13 mouse cellular contexts compared by ENCODE assay signal in the genomic region with DNA sequence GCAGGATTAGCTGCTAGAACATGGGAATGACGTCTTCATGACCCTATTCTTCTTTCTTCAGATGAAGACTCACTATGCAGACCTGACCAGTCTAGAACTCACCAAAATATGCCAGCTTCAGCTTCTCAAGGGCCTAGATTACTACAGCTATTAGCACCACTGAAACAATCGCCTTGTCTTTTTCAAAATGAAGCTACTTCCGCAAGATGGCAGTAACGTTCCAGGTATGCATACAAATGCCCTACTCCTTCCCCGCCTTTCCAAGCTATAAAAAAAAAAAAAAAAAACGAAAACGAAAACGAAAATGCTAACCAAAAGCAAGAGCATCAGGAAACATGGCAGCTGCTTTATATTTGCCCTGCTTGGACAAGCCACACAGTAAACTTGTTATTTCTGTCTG.
DNase-seq lines count a peak whose midpoint lies in the region; ATAC-seq and TF ChIP-seq lines count a peak whose summit lies in the region.
"Had no signal": no experiment of that assay in that cellular context is flagged by ENCODE, and none has a peak within 500 bp of the region (broad histone marks: within the 10 kb centered on the region; RNA-seq: fewer than 3 reads in every experiment).

No protein-coding gene starts in this region.

- no peaks in the 10 kb centered on the region for H3K27me3 ChIP-seq in midbrain, embryonic 15.5 days (replicated peaks)
- H3K27me3 ChIP-seq in midbrain, embryonic 16.5 days (ENCODE audit: control insufficient read depth, insufficient read depth, low read depth, low read length), result no peaks in the 10 kb centered on the region
- no peaks in the 10 kb centered on the region for H3K27me3 ChIP-seq in midbrain, postnatal 0 days (ENCODE audit: insufficient read depth, low read length)
- no peaks in the 10 kb centered on the region for H3K27me3 ChIP-seq in forebrain, embryonic 12.5 days
- H3K27me3 ChIP-seq: megakaryocyte, embryonic 14.5 days; neural tube, embryonic 12.5 days had no signal

- no peak overlapping the region for H3K4me3 ChIP-seq in midbrain, embryonic 15.5 days
- no peak overlapping the region for H3K4me3 ChIP-seq in midbrain, embryonic 16.5 days (ENCODE audit: low read depth, low read length)
- no peak overlapping the region for H3K4me3 ChIP-seq in midbrain, postnatal 0 days (ENCODE audit: low read depth, low read length)
- no peak overlapping the region for H3K4me3 ChIP-seq in forebrain, embryonic 12.5 days (replicated peaks)
- H3K4me3 ChIP-seq: erythroblast, embryonic 14.5 days; neural tube, embryonic 12.5 days had no signal

- no peaks in the 10 kb centered on the region for H3K36me3 ChIP-seq in midbrain, embryonic 15.5 days (replicated peaks)
- H3K36me3 ChIP-seq in midbrain, embryonic 16.5 days (ENCODE audit: control insufficient read depth, insufficient read depth, low read length), result no peaks in the 10 kb centered on the region
- no peaks in the 10 kb centered on the region for H3K36me3 ChIP-seq in midbrain, postnatal 0 days (ENCODE audit: insufficient read depth, low read length)
- H3K36me3 ChIP-seq in forebrain, embryonic 12.5 days (replicated peaks), result no peaks in the 10 kb centered on the region; the same call in 1 of the 2 replicates
- H3K36me3 ChIP-seq: neural tube, embryonic 12.5 days had no signal

- H3K9me3 ChIP-seq in midbrain, embryonic 15.5 days, result no peaks in the 10 kb centered on the region
- no peaks in the 10 kb centered on the region for H3K9me3 ChIP-seq in midbrain, embryonic 16.5 days (replicated peaks; ENCODE audit: control insufficient read depth, low read length, poor library complexity, severe bottlenecking)
- no peaks in the 10 kb centered on the region for H3K9me3 ChIP-seq in midbrain, postnatal 0 days (ENCODE audit: low read length)
- no peaks in the 10 kb centered on the region for H3K9me3 ChIP-seq in forebrain, embryonic 12.5 days
- H3K9me3 ChIP-seq: megakaryocyte, embryonic 14.5 days; neural tube, embryonic 12.5 days had no signal

- no peak overlapping the region for H3K9ac ChIP-seq in midbrain, embryonic 15.5 days
- no peak overlapping the region for H3K9ac ChIP-seq in midbrain, embryonic 16.5 days (ENCODE audit: low read depth, low read length)
- no peak overlapping the region for H3K9ac ChIP-seq in midbrain, postnatal 0 days (replicated peaks; ENCODE audit: low read length, poor library complexity, severe bottlenecking)
- no peak overlapping the region for H3K9ac ChIP-seq in forebrain, embryonic 12.5 days
- H3K9ac ChIP-seq: liver, embryonic 14.5 days; neural tube, embryonic 12.5 days had no signal

- H3K4me2 ChIP-seq in midbrain, embryonic 15.5 days, result no peak overlapping the region
- no peak overlapping the region for H3K4me2 ChIP-seq in midbrain, embryonic 16.5 days (ENCODE audit: low read length)
- no peak overlapping the region for H3K4me2 ChIP-seq in midbrain, postnatal 0 days (ENCODE audit: low read depth, low read length, poor library complexity, severe bottlenecking)
- no peak overlapping the region for H3K4me2 ChIP-seq in forebrain, embryonic 12.5 days
- H3K4me2 ChIP-seq: neural tube, embryonic 12.5 days had no signal

- H3K27ac ChIP-seq in midbrain, embryonic 15.5 days, result peak overlapping the region; percentile 61; the same call in 1 of the 2 replicates
- no peak overlapping the region for H3K27ac ChIP-seq in midbrain, embryonic 16.5 days (ENCODE audit: low read length)
- no peak overlapping the region for H3K27ac ChIP-seq in midbrain, postnatal 0 days (ENCODE audit: low read depth, low read length)
- no peak overlapping the region for H3K27ac ChIP-seq in forebrain, embryonic 12.5 days
- H3K27ac ChIP-seq: liver, embryonic 14.5 days; neural tube, embryonic 12.5 days had no signal

- WGBS in midbrain, embryonic 15.5 days, result 59% methylated on average over 8 of the region's 8 CpGs
- WGBS in midbrain, embryonic 16.5 days, result 74% methylated on average over 8 of the region's 8 CpGs
- WGBS in midbrain, postnatal 0 days, result 69% methylated on average over 8 of the region's 8 CpGs
- WGBS in forebrain, embryonic 12.5 days, result 61% methylated on average over 8 of the region's 8 CpGs

- peak; percentile 54 for DNase-seq in cerebellum, adult 8-10 months
- peak; percentile 41 for DNase-seq in kidney, adult 11 months
- no peak for DNase-seq in kidney, postnatal 14 days
- peak; percentile 42 for DNase-seq in midbrain, postnatal 0 days (ENCODE audit: low spot score)

- TF ChIP-seq CTCF in midbrain, postnatal 0 days (IDR thresholded peaks at IDR 0.05), result peak; percentile 57

- no peak for ATAC-seq in cerebellum, adult (ENCODE audit: insufficient number of reproducible peaks, low FRiP score, low TSS enrichment)
- no peak for ATAC-seq in midbrain, embryonic 15.5 days (replicated peaks)
- no peak for ATAC-seq in midbrain, embryonic 16.5 days
- ATAC-seq in midbrain, postnatal 0 days (ENCODE audit: low FRiP score), result no peak
- ATAC-seq in forebrain, embryonic 12.5 days (ENCODE audit: low FRiP score), result no peak
- ATAC-seq: intestine, embryonic 16.5 days had no signal

- no peaks in the 10 kb centered on the region for H3K4me1 ChIP-seq in midbrain, embryonic 15.5 days
- H3K4me1 ChIP-seq in midbrain, embryonic 16.5 days (ENCODE audit: control insufficient read depth, insufficient read depth, low read length), result no peaks in the 10 kb centered on the region
- no peaks in the 10 kb centered on the region for H3K4me1 ChIP-seq in midbrain, postnatal 0 days (ENCODE audit: insufficient read depth, low read length)
- no peaks in the 10 kb centered on the region for H3K4me1 ChIP-seq in forebrain, embryonic 12.5 days
- H3K4me1 ChIP-seq: neural tube, embryonic 12.5 days had no signal
